Mouse (Mus musculus) forebrain, embryonic 13.5 days (tissue): ENCODE data around the gene Ugt1a9. TPM values are rescaled to one million over a fixed set of nuclear protein-coding genes. Genes with fewer than 3 reads are reported as not detected.
"Not testable (repeated sequence)": the region's sequence is repeated elsewhere in the genome, so short reads cannot be mapped to it uniquely, and the experiment has no call there.

ENCODE experiments used
- ATAC-seq: fragments of 200-750 bp; cut with Nextera tagmentation; 2 replicates; pipeline ENCODE4 v1.8.0; 2017
- H3K27ac ChIP-seq: fragments of 300-500 bp; sonication (generic); 2 replicates; pipeline ENCODE4 v1.5.1; 2015; ENCODE audit warnings: inconsistent platforms, mild to moderate bottlenecking, moderate library complexity
- H3K27me3 ChIP-seq: fragments of 300-500 bp; sonication (generic); 2 replicates; pipeline ENCODE4 v1.6.1; 2015; ENCODE audit warnings: mild to moderate bottlenecking, inconsistent platforms
- H3K36me3 ChIP-seq: fragments of 300-500 bp; sonication (generic); 2 replicates; pipeline ENCODE4 v1.6.1; 2015; ENCODE audit warnings: mild to moderate bottlenecking, inconsistent platforms; ENCODE audit not compliant: poor library complexity, severe bottlenecking
- H3K4me1 ChIP-seq: fragments of 300-500 bp; sonication (generic); 2 replicates; pipeline ENCODE4 v1.6.1; 2015; ENCODE audit warnings: inconsistent platforms
- H3K4me2 ChIP-seq: fragments of 300-500 bp; sonication (generic); 2 replicates; pipeline ENCODE4 v1.6.1; 2015; ENCODE audit warnings: inconsistent platforms, mild to moderate bottlenecking, moderate library complexity
- H3K4me3 ChIP-seq: fragments of 300-500 bp; sonication (generic); 2 replicates; pipeline ENCODE4 v1.5.1; 2015; ENCODE audit warnings: mild to moderate bottlenecking, inconsistent platforms
- H3K9ac ChIP-seq: fragments of 300-500 bp; sonication (generic); 2 replicates; pipeline ENCODE4 v1.6.1; 2015; ENCODE audit warnings: mild to moderate bottlenecking, inconsistent platforms
- H3K9me3 ChIP-seq: fragments of 300-500 bp; sonication (generic); replicated peaks from 2 replicates; pipeline ENCODE4 v1.6.1; 2016; ENCODE audit warnings: inconsistent platforms
- WGBS: fragments of 180-500 bp; shearing (Covaris S2); methylation state at CpG from one replicate; pipeline ENCODE4 v1.1.7; 2015; 5-methylcytosine and 5-hydroxymethylcytosine counted together
- polyA plus RNA-seq: library from polyadenylated mRNA; unstranded; fragments of >200 nt; fragmentation: Nextera tagmentation; extraction: Ambion mirVana; gene quantifications from 2 replicates; pipeline ENCODE4 v1.2.1, GENCODE M21; 2015

Gene Ugt1a9
- polyA plus RNA-seq, 1 experiment from 2014 or later = not detected

DNA sequence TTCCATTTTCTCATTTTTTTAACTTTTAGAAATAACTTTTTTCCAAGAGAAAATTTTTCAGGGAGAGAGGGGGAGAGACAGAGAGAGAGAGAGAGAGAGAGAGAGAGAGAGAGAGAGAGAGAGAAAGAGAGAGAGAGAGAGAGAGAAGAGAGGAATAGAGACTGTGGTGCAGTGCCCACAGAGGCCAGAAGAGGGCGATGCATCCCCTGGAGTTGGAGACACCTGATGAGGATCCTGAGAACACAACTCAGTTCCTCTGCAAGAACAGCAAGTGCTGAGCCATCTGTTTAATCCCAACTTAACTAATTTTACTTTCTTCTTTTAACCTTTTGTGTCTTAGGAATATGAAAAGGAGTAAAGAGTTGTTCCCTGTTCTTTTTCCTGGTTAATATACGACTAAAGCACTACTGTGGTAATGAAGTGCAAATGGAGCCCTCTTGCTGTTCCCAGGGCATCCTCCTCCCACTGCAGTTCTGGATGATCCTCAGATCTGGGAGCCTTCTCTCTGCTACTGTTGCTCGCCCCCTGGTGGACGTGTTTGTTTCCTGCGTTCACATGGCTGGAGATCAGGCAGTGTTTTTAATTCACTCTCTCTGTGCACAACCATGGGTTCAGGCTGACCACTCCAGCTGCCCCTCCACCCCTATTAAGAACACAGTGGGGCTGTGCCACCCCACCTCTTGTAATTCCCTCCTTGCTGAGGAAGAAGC is 73.5 kb downstream of the Ugt1a9 start:
- H3K27me3 ChIP-seq, H3K4me2 ChIP-seq, H3K36me3 ChIP-seq, H3K27ac ChIP-seq, H3K9me3 ChIP-seq, H3K9ac ChIP-seq, H3K4me3 ChIP-seq, H3K4me1 ChIP-seq: not testable (repeated sequence)
- 3% methylated on average over 5 of the region's 5 CpGs for WGBS
- peak; percentile 33; the same call in 1 of the 2 replicates for ATAC-seq

DNA sequence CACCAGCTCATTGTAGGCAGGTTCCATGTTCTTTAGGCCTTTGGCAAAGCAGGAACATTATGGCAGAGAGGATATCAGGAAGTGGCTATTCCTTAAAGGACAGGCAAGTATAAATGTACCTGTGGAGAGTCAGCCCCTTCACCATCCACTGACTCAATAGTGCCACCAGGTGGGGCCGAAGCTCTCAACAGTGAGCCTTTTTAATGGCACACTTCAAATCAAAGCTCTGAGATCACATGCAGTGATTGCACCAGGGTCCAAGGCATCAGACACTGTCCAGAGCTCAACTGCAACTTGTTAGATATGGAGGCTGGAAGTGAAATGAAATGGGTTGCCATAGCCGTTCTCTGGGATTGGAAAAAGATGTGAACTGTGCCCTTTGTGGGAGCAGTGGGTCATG is 74.7 kb downstream of the Ugt1a9 start:
- not testable (repeated sequence) for ATAC-seq, H3K4me2 ChIP-seq, H3K9ac ChIP-seq, H3K4me1 ChIP-seq, H3K36me3 ChIP-seq, H3K9me3 ChIP-seq, H3K27me3 ChIP-seq, H3K4me3 ChIP-seq, H3K27ac ChIP-seq
- WGBS = 76% methylated on average over 2 of the region's 2 CpGs

DNA sequence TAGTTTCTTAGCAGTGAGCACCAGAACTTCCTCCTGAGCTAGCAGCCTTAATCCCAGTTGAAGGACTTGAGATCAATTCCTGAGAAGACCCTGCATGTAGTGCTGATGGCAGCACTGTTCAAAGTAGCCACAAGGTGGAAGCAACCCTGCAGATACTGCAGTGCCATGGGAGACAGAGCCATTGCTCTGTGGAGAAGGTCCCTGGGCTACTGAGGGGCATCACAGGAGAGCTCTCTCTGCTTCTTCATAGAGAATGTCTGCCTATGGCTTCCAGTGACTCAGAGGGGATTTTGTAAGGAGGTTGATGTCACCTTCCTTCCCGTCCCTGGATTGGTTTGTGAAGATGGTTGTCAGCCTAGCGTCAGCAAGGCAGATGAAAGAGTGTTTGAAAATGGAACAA is 79.5 kb downstream of the Ugt1a9 start:
- not testable (repeated sequence) for H3K36me3 ChIP-seq, H3K9me3 ChIP-seq, H3K27me3 ChIP-seq, H3K4me1 ChIP-seq, H3K9ac ChIP-seq, H3K27ac ChIP-seq, ATAC-seq, H3K4me3 ChIP-seq, H3K4me2 ChIP-seq
- WGBS = 74% methylated on average over 2 of the region's 2 CpGs

DNA sequence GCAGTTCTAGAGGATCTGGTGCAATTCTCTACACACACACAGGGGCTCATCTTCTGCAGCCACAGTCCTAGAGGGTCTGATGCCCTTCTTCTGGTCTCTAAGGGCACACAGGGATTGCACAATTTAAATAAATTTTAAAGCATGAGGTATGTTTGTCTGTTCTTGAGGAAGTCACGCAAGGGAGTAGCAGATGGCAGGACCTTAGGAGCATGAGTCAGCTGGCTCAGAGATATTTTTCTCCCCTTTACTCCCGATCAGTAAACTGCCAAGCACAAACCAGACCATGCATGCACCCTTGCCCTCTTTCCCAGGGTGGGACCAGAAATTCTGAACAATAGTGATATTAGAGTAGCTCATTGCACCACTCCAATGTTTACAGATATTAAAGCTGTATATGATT is 87.8 kb downstream of the Ugt1a9 start:
- Histone ChIP-seq H3K4me2 (no peak overlapping the region), H3K36me3 (no peaks in the 10 kb centered on the region), H3K9ac (no peak overlapping the region), H3K9me3 (no peaks in the 10 kb centered on the region), H3K4me1 (no peaks in the 10 kb centered on the region), H3K4me3 (no peak overlapping the region), H3K27me3 (no peaks in the 10 kb centered on the region), H3K27ac (no peak overlapping the region)
- 94% methylated on average over 2 of the region's 2 CpGs for WGBS
- ATAC-seq = no peak

DNA sequence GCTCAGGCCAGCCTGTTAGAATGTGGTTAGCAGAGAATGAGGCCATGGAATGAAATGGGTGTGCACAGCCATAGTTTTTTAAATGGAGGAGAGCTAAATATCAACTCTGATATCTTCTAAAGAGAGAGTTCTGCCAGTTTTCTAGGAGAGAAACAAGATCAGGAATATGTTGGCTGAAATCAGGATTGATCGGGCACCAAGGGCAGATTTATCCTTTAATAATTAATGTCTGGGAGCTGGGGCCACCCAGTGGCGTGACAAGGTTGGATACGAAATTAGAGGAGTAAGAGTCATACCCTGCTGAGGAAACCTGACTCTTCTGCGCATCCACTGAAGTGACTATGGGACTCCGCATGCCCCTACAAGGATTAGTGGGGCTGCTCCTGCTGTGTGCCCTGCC is 95.1 kb downstream of the Ugt1a9 start, which contains the start of gene Ugt1a5:
TSS of gene Ugt1a5 (plus strand) at position 302 of the 400 bp plus-strand sequence.
- Histone ChIP-seq H3K9me3 (no peaks in the 10 kb centered on the region), H3K27me3 (no peaks in the 10 kb centered on the region), H3K4me2 (no peak within 1 kb of the TSS), H3K4me1 (no peaks in the 10 kb centered on the region), H3K27ac (no peak within 1 kb of the TSS), H3K9ac (no peak within 1 kb of the TSS), H3K36me3 (no peaks in the 10 kb centered on the region), H3K4me3 (no peak within 1 kb of the TSS)
- no peak for ATAC-seq
- whole genome bisulfite sequencing = 84% methylated on average over 5 of the region's 5 CpGs

DNA sequence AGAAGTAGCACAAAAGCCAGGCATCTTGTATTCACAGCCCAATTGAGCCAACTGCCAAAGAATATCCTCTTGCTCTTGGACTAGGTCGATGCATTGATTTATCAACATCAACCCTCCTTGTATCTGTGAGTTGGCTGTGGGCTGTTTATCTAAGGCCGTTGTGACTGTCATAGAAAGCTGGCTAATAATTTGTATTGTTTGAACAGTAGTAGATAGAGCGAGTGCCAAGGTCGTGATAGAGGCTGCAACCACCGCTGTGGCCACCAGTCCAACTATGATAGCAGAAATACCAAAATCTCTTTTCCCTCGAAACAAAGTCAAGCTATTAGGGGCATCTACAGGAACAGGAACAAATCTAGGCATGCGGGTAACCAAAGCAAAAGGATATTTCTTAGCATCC is 101.6 kb downstream of the Ugt1a9 start:
- not testable (repeated sequence) for H3K4me1 ChIP-seq, H3K27me3 ChIP-seq, H3K27ac ChIP-seq, ATAC-seq, H3K9ac ChIP-seq, H3K4me3 ChIP-seq, H3K36me3 ChIP-seq, H3K9me3 ChIP-seq, H3K4me2 ChIP-seq
- 92% methylated on average over 5 of the region's 7 CpGs for WGBS

DNA sequence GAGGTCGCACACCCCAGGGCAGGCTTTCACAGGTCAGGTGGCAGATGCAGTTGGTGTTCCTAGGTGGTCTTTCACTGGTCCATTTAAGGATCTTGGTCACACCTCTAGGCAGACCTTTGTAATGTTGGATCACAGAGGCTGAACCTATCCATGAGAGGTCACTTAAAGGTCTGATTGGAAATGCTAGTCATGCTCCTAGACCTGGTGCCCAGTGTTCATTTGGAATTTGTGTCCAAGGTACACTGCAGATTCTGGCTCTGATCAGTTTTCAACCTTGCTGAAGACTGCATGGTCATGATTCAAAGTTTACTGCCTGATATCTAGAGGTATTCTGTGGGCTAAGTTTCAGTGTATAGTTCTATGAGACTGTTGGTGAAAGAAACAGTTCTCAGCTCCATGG is 109.1 kb downstream of the Ugt1a9 start:
- Histone ChIP-seq H3K4me1 (no peaks in the 10 kb centered on the region), H3K4me2 (no peak overlapping the region), H3K36me3 (no peaks in the 10 kb centered on the region), H3K4me3 (no peak overlapping the region), H3K27me3 (no peaks in the 10 kb centered on the region), H3K27ac (no peak overlapping the region), H3K9me3 (peaks cover 24% of the 10 kb centered on the region), H3K9ac (no peak overlapping the region)
- no peak for ATAC-seq
- 92% methylated on average over 1 of the region's 1 CpGs for WGBS

DNA sequence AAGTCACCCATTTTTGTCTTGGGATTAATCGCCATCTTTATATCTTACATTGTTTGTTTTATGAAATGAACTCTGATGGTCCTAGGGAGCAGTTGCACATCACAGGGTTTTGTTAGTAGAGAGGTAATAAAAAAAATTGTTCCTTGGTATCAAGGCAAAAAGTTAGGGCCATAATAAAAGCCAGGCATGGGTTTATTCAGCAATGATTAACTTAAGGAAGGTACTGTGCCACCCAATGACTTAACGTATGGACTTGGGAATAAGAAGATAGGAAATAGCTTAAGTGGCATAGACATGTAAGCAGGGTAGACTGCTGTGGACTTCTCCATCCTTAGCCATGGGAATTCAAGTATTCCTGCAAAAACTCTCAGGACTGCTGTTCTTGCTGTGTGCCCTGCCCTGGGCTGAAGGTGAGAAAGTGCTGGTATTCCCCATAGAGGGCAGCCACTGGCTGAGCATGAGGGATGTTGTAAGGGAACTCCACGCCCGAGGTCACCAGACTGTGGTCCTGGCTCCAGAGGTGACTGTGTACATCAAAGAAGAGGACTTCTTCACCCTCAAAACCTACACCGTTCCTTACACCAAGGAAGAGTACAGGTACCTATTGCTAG is 115.8 kb downstream of the Ugt1a9 start:
- Histone ChIP-seq H3K9ac (no peak overlapping the region), H3K4me3 (no peak overlapping the region), H3K4me1 (no peaks in the 10 kb centered on the region), H3K9me3 (no peaks in the 10 kb centered on the region), H3K4me2 (no peak overlapping the region), H3K27me3 (no peaks in the 10 kb centered on the region), H3K27ac (no peak overlapping the region), H3K36me3 (no peaks in the 10 kb centered on the region)
- ATAC-seq = no peak
- WGBS = 88% methylated on average over 5 of the region's 5 CpGs

DNA sequence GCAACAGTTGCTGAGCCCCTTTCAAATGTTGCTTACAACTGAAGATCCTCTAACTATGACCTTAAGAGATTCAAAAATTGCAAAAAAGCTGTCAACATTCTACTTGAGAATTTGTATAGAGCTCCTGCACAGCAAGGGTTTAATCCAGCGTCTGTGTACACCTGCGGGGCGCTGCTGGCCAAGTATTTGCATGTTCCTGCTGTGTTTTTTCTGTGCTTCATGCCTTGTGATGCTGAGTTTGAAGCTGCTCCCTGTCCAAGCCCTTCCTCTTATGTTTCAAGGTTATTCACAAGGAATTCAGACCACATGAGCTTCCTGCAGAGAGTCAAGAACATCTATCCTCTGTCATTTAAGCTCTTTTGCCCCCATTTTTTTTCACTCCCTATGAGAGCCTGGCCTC is 121.5 kb downstream of the Ugt1a9 start:
- Histone ChIP-seq H3K4me2 (no peak overlapping the region), H3K27ac (no peak overlapping the region), H3K9me3 (no peaks in the 10 kb centered on the region), H3K4me1 (no peaks in the 10 kb centered on the region), H3K27me3 (no peaks in the 10 kb centered on the region), H3K36me3 (no peaks in the 10 kb centered on the region), H3K9ac (no peak overlapping the region), H3K4me3 (no peak overlapping the region)
- WGBS = 75% methylated on average over 3 of the region's 3 CpGs
- ATAC-seq = no peak

DNA sequence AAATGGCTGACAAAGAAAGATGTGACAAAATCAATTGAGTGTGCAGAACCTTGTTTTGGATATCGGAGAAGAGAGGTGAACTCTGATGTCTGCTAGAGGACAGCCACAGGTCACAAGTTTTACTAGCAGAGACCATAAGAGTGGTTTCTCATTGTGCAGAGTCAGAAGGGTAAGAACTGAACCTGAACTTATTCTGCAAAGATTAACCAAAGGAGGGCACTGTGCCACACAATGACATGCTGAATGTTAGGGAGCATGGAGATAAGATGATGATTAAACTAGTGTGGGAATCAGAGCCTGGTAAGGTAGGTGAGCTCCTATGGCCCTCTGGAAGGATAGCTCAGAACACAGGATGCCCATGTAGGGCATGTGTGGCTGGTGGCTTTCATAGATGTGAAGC is 125.1 kb downstream of the Ugt1a9 start:
- 81% methylated on average over 1 of the region's 1 CpGs for WGBS
- Histone ChIP-seq H3K4me3 (no peak overlapping the region), H3K4me2 (no peak overlapping the region), H3K27me3 (no peaks in the 10 kb centered on the region), H3K4me1 (no peaks in the 10 kb centered on the region), H3K9ac (no peak overlapping the region), H3K27ac (no peak overlapping the region), H3K36me3 (no peaks in the 10 kb centered on the region), H3K9me3 (no peaks in the 10 kb centered on the region)
- no peak for ATAC-seq

DNA sequence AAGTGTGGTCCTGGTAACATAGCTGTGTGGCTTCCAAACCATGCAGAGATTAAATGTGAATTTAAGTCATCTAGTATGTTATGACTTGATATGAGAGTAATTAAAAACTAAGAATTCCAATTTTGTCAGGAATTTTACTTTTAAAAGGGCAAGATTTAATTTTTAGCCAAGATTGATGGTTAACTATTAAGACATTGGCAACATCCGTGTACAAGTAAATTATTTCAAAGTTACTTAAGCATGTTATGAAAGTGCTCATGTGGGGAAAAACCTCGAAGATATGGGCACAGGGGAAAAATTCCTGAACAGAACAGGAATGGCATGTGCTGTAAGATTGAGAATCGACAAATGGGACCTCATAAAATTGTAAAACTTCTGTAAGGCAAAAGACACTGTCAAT is 126.8 kb downstream of the Ugt1a9 start:
- Histone ChIP-seq H3K4me2 (no peak overlapping the region), H3K4me1 (no peaks in the 10 kb centered on the region), H3K27me3 (no peaks in the 10 kb centered on the region), H3K9ac (no peak overlapping the region), H3K4me3 (no peak overlapping the region), H3K27ac (no peak overlapping the region), H3K9me3 (no peaks in the 10 kb centered on the region), H3K36me3 (no peaks in the 10 kb centered on the region)
- no peak for ATAC-seq
- 76% methylated on average over 3 of the region's 3 CpGs for WGBS

DNA sequence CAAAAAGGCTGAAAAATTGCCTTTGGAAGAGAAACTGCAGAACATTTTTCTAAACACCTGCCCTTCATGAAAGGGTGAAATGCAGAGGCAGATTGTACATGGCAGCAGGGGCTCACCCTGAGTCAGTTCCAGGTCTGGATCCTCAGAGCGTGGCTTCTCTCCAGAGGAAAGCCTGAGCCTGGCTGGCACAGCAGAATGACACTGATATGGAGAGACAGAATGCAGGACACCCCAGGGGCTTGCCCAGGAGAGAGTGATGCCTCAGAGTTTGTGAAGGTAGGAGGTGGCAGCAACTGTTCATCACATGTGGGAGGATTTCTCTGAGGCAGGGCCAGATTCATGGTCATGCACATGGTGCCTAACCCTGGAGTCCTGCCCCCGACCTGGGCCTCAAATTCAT is 129.4 kb downstream of the Ugt1a9 start:
- Histone ChIP-seq H3K9me3 (peaks cover 5% of the 10 kb centered on the region; the same call in 1 of the 2 replicates), H3K27ac (no peak overlapping the region), H3K4me1 (no peaks in the 10 kb centered on the region), H3K4me2 (no peak overlapping the region), H3K36me3 (no peaks in the 10 kb centered on the region), H3K4me3 (no peak overlapping the region), H3K27me3 (no peaks in the 10 kb centered on the region), H3K9ac (no peak overlapping the region)
- 68% methylated on average over 2 of the region's 2 CpGs for WGBS
- ATAC-seq = no peak

DNA sequence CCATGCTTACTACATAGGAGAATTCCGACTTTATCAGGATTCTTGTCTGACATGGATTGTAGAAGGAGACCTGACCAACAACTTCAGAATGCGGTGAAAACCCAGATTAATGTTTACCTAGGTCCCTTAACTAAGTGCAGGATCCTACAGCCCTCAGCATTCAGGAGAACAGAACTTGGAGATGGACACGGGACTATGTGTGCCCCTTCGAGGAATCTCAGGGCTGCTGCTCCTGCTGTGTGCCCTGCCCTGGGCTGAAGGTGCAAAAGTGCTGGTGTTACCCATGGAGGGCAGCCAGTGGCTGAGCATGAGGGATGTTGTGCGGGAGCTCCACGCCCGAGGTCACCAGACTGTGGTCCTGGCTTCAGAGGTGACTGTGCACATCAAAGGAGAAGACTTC is 129.9 kb downstream of the Ugt1a9 start, which contains the start of gene Ugt1a2:
TSS of gene Ugt1a2 (plus strand) at position 146 of the 400 bp plus-strand sequence.
- no peak within 1 kb of the TSS for H3K4me3 ChIP-seq
- H3K36me3 ChIP-seq = no peaks in the 10 kb centered on the region
- H3K27me3 ChIP-seq = no peaks in the 10 kb centered on the region
- H3K4me1 ChIP-seq = no peaks in the 10 kb centered on the region
- no peak within 1 kb of the TSS for H3K9ac ChIP-seq
- peaks cover 5% of the 10 kb centered on the region; the same call in 1 of the 2 replicates for H3K9me3 ChIP-seq
- no peak for ATAC-seq
- no peak within 1 kb of the TSS for H3K4me2 ChIP-seq
- no peak within 1 kb of the TSS for H3K27ac ChIP-seq
- 89% methylated on average over 7 of the region's 7 CpGs for WGBS
